Mouse (Mus musculus): ENCODE measurements around the gene Mxd1.

DNA sequence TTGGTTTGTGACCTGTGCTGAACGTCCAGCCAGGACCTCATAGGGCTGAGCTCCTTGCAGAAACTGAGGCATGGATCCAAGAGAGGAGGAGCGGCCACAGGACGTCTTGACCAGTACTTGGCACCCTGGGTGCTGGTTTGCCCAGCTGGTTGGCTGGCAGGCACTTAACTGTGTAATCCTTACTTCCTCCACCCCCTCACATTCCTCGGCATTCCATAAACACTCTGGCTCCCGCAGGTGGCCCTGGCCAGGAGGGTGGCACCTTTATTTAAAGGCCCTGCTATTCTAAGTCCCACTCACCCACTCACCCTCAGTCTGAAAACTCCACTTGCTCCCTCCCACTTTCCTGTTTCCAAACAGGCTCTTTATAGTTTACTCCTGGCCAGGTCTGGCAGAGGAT is 58.2 kb downstream of the Mxd1 start:
- no peak for TF ChIP-seq CTCF (IDR thresholded peaks at IDR 0.05; ENCODE audit: control insufficient read depth, insufficient read depth, insufficient replicate concordance, low read depth, low read length)
- no peak for TF ChIP-seq POLR2A (IDR thresholded peaks at IDR 0.05; ENCODE audit: control insufficient read depth, low read depth, low read length)

Measured in testis, adult 2 months (tissue).